Mouse (Mus musculus): ENCODE results near the gene Dnajb3. TPM values are rescaled to one million over a fixed set of nuclear protein-coding genes. Genes with fewer than 3 reads are reported as not detected.

Dnajb3 gene
- polyA plus RNA-seq, 1 experiment from 2014 or later, result 10.7 TPM

GRCm38 (mm10) chr1:88165711-88166110 lies 39.9 kb downstream of the Dnajb3 start, which contains the start of gene Ugt1a5:
TSS of gene Ugt1a5 (plus strand) at chr1:88166012.
- no peak within 1 kb of the TSS for H3K27ac ChIP-seq (replicated peaks; ENCODE audit: low read depth, low read length)
- no peaks in the 10 kb centered on the region for H3K27me3 ChIP-seq (ENCODE audit: control insufficient read depth, insufficient read depth, low read length)
- DNase-seq (ENCODE audit: low spot score) (no peak), ATAC-seq (ENCODE audit: insufficient number of reproducible peaks, low FRiP score, low TSS enrichment, low read depth) (no peak)
- no peak within 1 kb of the TSS for H3K4me2 ChIP-seq (ENCODE audit: low read depth, severe bottlenecking)
- H3K9ac ChIP-seq (ENCODE audit: low read length), result no peak within 1 kb of the TSS
- no peaks in the 10 kb centered on the region for H3K9me3 ChIP-seq (ENCODE audit: control insufficient read depth, low read length)
- H3K4me1 ChIP-seq (ENCODE audit: control insufficient read depth, insufficient read depth, low read length), result no peaks in the 10 kb centered on the region
- WGBS, result 77% methylated on average over 5 of the region's 5 CpGs
- H3K4me3 ChIP-seq (ENCODE audit: low read depth, low read length), result no peak within 1 kb of the TSS
- H3K36me3 ChIP-seq (ENCODE audit: control insufficient read depth, insufficient read depth, low read length), result no peaks in the 10 kb centered on the region

DNA sequence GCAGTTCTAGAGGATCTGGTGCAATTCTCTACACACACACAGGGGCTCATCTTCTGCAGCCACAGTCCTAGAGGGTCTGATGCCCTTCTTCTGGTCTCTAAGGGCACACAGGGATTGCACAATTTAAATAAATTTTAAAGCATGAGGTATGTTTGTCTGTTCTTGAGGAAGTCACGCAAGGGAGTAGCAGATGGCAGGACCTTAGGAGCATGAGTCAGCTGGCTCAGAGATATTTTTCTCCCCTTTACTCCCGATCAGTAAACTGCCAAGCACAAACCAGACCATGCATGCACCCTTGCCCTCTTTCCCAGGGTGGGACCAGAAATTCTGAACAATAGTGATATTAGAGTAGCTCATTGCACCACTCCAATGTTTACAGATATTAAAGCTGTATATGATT lies 47.2 kb downstream of the Dnajb3 start:
- Histone ChIP-seq H3K9ac (ENCODE audit: low read length) (no peak overlapping the region), H3K4me3 (ENCODE audit: low read depth, low read length) (no peak overlapping the region), H3K4me1 (ENCODE audit: control insufficient read depth, insufficient read depth, low read length) (no peaks in the 10 kb centered on the region), H3K4me2 (ENCODE audit: low read depth, severe bottlenecking) (no peak overlapping the region), H3K27ac (replicated peaks; ENCODE audit: low read depth, low read length) (no peak overlapping the region), H3K9me3 (ENCODE audit: control insufficient read depth, low read length) (no peaks in the 10 kb centered on the region), H3K27me3 (ENCODE audit: control insufficient read depth, insufficient read depth, low read length) (no peaks in the 10 kb centered on the region), H3K36me3 (ENCODE audit: control insufficient read depth, insufficient read depth, low read length) (no peaks in the 10 kb centered on the region)
- ATAC-seq (ENCODE audit: insufficient number of reproducible peaks, low FRiP score, low TSS enrichment, low read depth) (no peak), DNase-seq (ENCODE audit: low spot score) (no peak)
- WGBS, result 77% methylated on average over 2 of the region's 2 CpGs

Other genes starting within 250 kb of the Dnajb3 start
- 37.9 and 38.5 TPM in 2 replicates for gene Usp40, start 197.2 kb downstream of the Dnajb3 start, polyA plus RNA-seq (2014; fragmentation: Nextera tagmentation; extraction: Ambion mirVana)
- gene Ugt1a10, start 150.4 kb downstream of the Dnajb3 start, polyA plus RNA-seq (2014; fragmentation: Nextera tagmentation; extraction: Ambion mirVana), result not detected in 2 replicates
- not detected in 2 replicates for gene Ugt1a9, start 135.0 kb downstream of the Dnajb3 start, polyA plus RNA-seq (2014; fragmentation: Nextera tagmentation; extraction: Ambion mirVana)
- not detected in 2 replicates for gene Ugt1a8, start 118.0 kb downstream of the Dnajb3 start, polyA plus RNA-seq (2014; fragmentation: Nextera tagmentation; extraction: Ambion mirVana)
- 0.79 and 1.0 TPM in 2 replicates for gene Ugt1a7c, start 110.7 kb downstream of the Dnajb3 start, polyA plus RNA-seq (2014; fragmentation: Nextera tagmentation; extraction: Ambion mirVana)
- not detected in 2 replicates for gene Ugt1a6b, start 102.5 kb downstream of the Dnajb3 start, polyA plus RNA-seq (2014; fragmentation: Nextera tagmentation; extraction: Ambion mirVana)
- gene Ugt1a6a, start 71.0 kb downstream of the Dnajb3 start, polyA plus RNA-seq (2014; fragmentation: Nextera tagmentation; extraction: Ambion mirVana), result 0.04 and 0.34 TPM in 2 replicates
- gene Ugt1a5, start 39.8 kb downstream of the Dnajb3 start, polyA plus RNA-seq (2014; fragmentation: Nextera tagmentation; extraction: Ambion mirVana), result not detected in 2 replicates
- not detected in 2 replicates for gene Ugt1a2, start 5.2 kb downstream of the Dnajb3 start, polyA plus RNA-seq (2014; fragmentation: Nextera tagmentation; extraction: Ambion mirVana)
- gene Ugt1a1, start 6.2 kb upstream of the Dnajb3 start, polyA plus RNA-seq (2014; fragmentation: Nextera tagmentation; extraction: Ambion mirVana), result not detected in 2 replicates
- gene Mroh2a, start 21.2 kb upstream of the Dnajb3 start, polyA plus RNA-seq (2014; fragmentation: Nextera tagmentation; extraction: Ambion mirVana), result 1.6 and 1.9 TPM in 2 replicates
- 174 and 204 TPM in 2 replicates for gene Hjurp, start 71.9 kb upstream of the Dnajb3 start, polyA plus RNA-seq (2014; fragmentation: Nextera tagmentation; extraction: Ambion mirVana)
- not detected in 2 replicates for gene Trpm8, start 71.9 kb upstream of the Dnajb3 start, polyA plus RNA-seq (2014; fragmentation: Nextera tagmentation; extraction: Ambion mirVana)
- gene Spp2, start 201.2 kb upstream of the Dnajb3 start, polyA plus RNA-seq (2014; fragmentation: Nextera tagmentation; extraction: Ambion mirVana), result not detected in 2 replicates